Mouse (Mus musculus) ES-Bruce4 (cell line): ENCODE measurements around the gene Avpr2.

Experiments
- CTCF ChIP-seq: IDR thresholded peaks from one replicate; pipeline ENCODE4 v1.8.1; 2011; ENCODE audit warnings: low read depth, low read length
- POLR2A ChIP-seq: IDR thresholded peaks from one replicate; pipeline ENCODE4 v1.8.1; 2011; ENCODE audit warnings: low read length; ENCODE audit not compliant: insufficient read depth

GRCm38 (mm10) chrX:73921285-73921822, 29.5 kb downstream of the Avpr2 start:
- no peak for TF ChIP-seq CTCF
- no peak for TF ChIP-seq POLR2A
